Mouse (Mus musculus): ENCODE data around the gene Ldhal6b. TPM values are rescaled to one million over a fixed set of nuclear protein-coding genes. Genes with fewer than 3 reads are reported as not detected.

Ldhal6b gene
- polyA plus RNA-seq, 1 experiment from 2014 or later = not detected

DNA sequence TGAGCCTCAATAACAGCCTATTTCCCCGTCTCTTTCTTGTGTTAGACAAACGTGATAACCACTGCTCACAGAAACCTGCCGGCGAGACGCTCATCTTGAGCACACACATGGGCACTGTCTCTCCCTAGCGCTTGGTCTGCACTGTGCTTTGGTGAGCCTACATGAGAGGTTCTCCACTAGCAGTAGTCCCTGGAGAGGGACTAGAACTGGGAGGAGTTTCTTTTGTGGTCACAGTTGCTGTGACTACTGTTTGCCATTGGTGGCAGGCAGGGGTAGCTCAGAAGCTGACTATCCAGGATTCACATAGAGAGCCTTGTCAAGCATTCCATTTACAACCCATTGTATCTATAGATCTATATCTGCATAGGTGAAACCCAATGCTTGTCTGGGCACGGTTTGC, 5.8 kb downstream of the Ldhal6b start:
- ATAC-seq = no peak
- H3K27ac ChIP-seq (ENCODE audit: low read depth, low read length) = no peak overlapping the region
- H3K4me2 ChIP-seq (replicated peaks; ENCODE audit: low read depth) = no peak overlapping the region
- TF ChIP-seq CTCF (IDR thresholded peaks at IDR 0.05; ENCODE audit: low read depth) = no peak
- H3K4me3 ChIP-seq (ENCODE audit: low read depth, low read length) = no peak overlapping the region
- 78% methylated on average over 7 of the region's 7 CpGs for WGBS
- no peaks in the 10 kb centered on the region for H3K4me1 ChIP-seq (replicated peaks; ENCODE audit: control insufficient read depth, insufficient read depth, low read length)
- no peaks in the 10 kb centered on the region for H3K9me3 ChIP-seq (ENCODE audit: control insufficient read depth)
- H3K36me3 ChIP-seq (ENCODE audit: control insufficient read depth, insufficient read depth) = peaks cover 25% of the 10 kb centered on the region
- no peak overlapping the region for H3K9ac ChIP-seq (ENCODE audit: low read depth, low read length)
- no peaks in the 10 kb centered on the region for H3K27me3 ChIP-seq (replicated peaks; ENCODE audit: control insufficient read depth, insufficient read depth, low read length)

DNA sequence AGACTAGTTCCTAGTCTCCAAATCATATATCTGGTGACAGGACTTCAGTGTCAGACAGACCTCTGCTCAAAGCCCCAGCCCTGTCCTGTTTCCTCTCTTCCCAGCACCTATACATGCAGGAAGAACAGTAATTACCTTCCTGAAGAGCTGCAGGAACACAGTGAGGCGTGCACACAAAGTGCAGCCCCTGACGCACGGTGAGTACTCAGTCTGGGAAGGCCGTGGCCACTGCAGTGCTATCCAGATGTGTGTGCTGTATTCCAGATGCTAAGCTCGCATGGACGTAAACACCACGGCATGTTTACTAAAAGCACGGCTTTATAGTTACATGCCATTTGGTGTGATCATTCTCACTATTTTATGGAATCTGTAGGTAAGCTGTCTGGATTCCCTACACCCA, 6.3 kb downstream of the Ldhal6b start:
- no peak overlapping the region for H3K9ac ChIP-seq (ENCODE audit: low read depth, low read length)
- H3K4me2 ChIP-seq (replicated peaks; ENCODE audit: low read depth) = no peak overlapping the region
- H3K27ac ChIP-seq (ENCODE audit: low read depth, low read length) = no peak overlapping the region
- WGBS = 81% methylated on average over 8 of the region's 8 CpGs
- no peak overlapping the region for H3K4me3 ChIP-seq (ENCODE audit: low read depth, low read length)
- no peak for ATAC-seq
- no peak for TF ChIP-seq CTCF (IDR thresholded peaks at IDR 0.05; ENCODE audit: low read depth)
- no peaks in the 10 kb centered on the region for H3K27me3 ChIP-seq (replicated peaks; ENCODE audit: control insufficient read depth, insufficient read depth, low read length)
- H3K9me3 ChIP-seq (ENCODE audit: control insufficient read depth) = no peaks in the 10 kb centered on the region
- H3K4me1 ChIP-seq (replicated peaks; ENCODE audit: control insufficient read depth, insufficient read depth, low read length) = no peaks in the 10 kb centered on the region
- H3K36me3 ChIP-seq (ENCODE audit: control insufficient read depth, insufficient read depth) = peaks cover 22% of the 10 kb centered on the region

DNA sequence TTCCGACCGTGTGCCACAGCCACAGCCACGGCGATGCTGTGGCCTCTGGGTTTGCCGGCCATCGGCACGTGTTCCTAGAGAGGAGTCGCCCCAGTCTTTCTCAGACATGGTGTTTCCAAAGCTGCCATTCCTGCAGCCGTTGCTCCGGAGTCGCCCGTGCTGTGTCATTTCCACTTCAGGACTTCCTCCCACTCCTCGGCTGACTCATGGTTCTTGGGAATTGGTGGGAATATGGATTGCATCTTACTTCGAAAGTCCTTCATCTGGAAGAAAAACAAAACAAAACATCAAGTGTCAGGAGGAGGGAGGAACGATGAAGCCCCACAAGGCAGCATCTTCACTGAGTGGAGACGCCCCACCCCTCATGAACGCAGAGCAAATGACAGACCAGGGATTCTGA, 7.4 kb downstream of the Ldhal6b start:
- no peak for TF ChIP-seq CTCF (IDR thresholded peaks at IDR 0.05; ENCODE audit: low read depth)
- peaks cover 22% of the 10 kb centered on the region for H3K36me3 ChIP-seq (ENCODE audit: control insufficient read depth, insufficient read depth)
- no peaks in the 10 kb centered on the region for H3K27me3 ChIP-seq (replicated peaks; ENCODE audit: control insufficient read depth, insufficient read depth, low read length)
- no peaks in the 10 kb centered on the region for H3K9me3 ChIP-seq (ENCODE audit: control insufficient read depth)
- H3K9ac ChIP-seq (ENCODE audit: low read depth, low read length) = no peak overlapping the region
- no peak overlapping the region for H3K27ac ChIP-seq (ENCODE audit: low read depth, low read length)
- no peak for ATAC-seq
- 88% methylated on average over 17 of the region's 17 CpGs for WGBS
- H3K4me3 ChIP-seq (ENCODE audit: low read depth, low read length) = no peak overlapping the region
- H3K4me1 ChIP-seq (replicated peaks; ENCODE audit: control insufficient read depth, insufficient read depth, low read length) = no peaks in the 10 kb centered on the region
- H3K4me2 ChIP-seq (replicated peaks; ENCODE audit: low read depth) = no peak overlapping the region

DNA sequence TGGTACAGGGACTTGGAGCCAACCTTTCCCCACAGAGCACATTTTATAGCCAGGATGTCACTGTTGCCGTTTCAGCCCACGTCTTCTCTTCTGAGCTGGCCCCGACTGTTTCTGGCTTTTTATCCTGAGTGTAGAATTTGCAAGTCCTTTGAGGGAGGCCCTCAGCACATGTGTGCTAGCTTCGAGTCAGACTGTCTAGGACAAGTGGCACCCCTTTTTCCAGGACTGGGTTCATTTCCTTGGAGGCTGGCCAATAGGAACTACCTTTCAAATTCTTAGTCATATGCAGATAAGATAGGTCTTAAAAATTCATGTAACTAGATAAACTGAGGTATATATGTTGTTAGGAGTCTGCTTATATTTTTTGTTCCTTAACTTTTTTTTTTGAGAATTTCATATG, 8.2 kb downstream of the Ldhal6b start:
- WGBS = 79% methylated on average over 4 of the region's 4 CpGs
- no peak for TF ChIP-seq CTCF (IDR thresholded peaks at IDR 0.05; ENCODE audit: low read depth)
- no peak overlapping the region for H3K4me3 ChIP-seq (ENCODE audit: low read depth, low read length)
- no peaks in the 10 kb centered on the region for H3K27me3 ChIP-seq (replicated peaks; ENCODE audit: control insufficient read depth, insufficient read depth, low read length)
- peaks cover 22% of the 10 kb centered on the region for H3K36me3 ChIP-seq (ENCODE audit: control insufficient read depth, insufficient read depth)
- H3K4me2 ChIP-seq (replicated peaks; ENCODE audit: low read depth) = no peak overlapping the region
- H3K9me3 ChIP-seq (ENCODE audit: control insufficient read depth) = no peaks in the 10 kb centered on the region
- ATAC-seq = no peak
- H3K4me1 ChIP-seq (replicated peaks; ENCODE audit: control insufficient read depth, insufficient read depth, low read length) = no peaks in the 10 kb centered on the region
- H3K9ac ChIP-seq (ENCODE audit: low read depth, low read length) = no peak overlapping the region
- H3K27ac ChIP-seq (ENCODE audit: low read depth, low read length) = no peak overlapping the region

DNA sequence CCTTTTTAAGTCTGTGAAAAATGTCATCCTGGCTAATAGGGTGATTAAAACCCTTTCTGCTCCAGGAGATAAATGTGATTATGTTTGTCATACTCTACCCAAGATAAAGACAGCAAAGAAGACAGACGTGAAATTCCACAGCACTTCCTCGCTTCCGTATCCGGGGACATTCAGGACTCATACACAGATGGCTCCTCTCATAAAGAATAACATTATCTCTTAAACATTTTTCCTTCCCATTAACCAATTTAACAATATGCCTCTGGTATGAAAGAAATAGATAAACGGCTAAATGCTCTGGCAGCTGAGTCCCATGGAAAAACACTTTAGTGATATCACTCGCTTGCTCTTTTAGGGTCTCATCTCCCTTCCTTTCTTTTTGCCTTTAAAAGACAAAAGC, 11.5 kb downstream of the Ldhal6b start:
- Histone ChIP-seq H3K4me2 (replicated peaks; ENCODE audit: low read depth) (no peak overlapping the region), H3K9ac (ENCODE audit: low read depth, low read length) (no peak overlapping the region), H3K27me3 (replicated peaks; ENCODE audit: control insufficient read depth, insufficient read depth, low read length) (no peaks in the 10 kb centered on the region), H3K4me1 (replicated peaks; ENCODE audit: control insufficient read depth, insufficient read depth, low read length) (0 out of 2 replicates have a peak, but pooled peaks cover 3% of the 10 kb centered on the region), H3K9me3 (ENCODE audit: control insufficient read depth) (no peaks in the 10 kb centered on the region), H3K36me3 (ENCODE audit: control insufficient read depth, insufficient read depth) (peaks cover 15% of the 10 kb centered on the region), H3K4me3 (ENCODE audit: low read depth, low read length) (no peak overlapping the region), H3K27ac (ENCODE audit: low read depth, low read length) (no peak overlapping the region)
- no peak for TF ChIP-seq CTCF (IDR thresholded peaks at IDR 0.05; ENCODE audit: low read depth)
- 41% methylated on average over 6 of the region's 6 CpGs for WGBS
- no peak for ATAC-seq

DNA sequence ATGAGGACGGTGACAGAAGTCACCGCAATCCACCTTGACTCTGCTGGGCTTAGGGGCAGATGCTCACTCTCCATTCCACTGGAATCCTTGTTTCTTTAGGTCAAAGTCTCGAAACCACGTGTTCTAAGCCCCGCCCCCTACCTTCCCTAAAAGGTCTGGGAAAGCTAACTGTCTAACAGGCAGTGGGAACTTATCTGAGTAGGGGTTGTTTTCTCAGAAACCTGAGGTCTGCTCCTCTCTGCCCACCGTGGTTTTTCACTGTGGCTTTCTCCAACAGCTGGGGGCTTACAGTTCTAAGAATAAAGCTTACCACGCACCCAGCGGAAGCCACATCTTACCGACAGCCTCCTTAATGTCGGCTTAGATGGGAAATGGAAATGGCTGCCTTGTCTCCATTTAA, 12.0 kb downstream of the Ldhal6b start:
- no peak for ATAC-seq
- no peak for TF ChIP-seq CTCF (IDR thresholded peaks at IDR 0.05; ENCODE audit: low read depth)
- Histone ChIP-seq H3K9ac (ENCODE audit: low read depth, low read length) (no peak overlapping the region), H3K4me2 (replicated peaks; ENCODE audit: low read depth) (no peak overlapping the region), H3K4me3 (ENCODE audit: low read depth, low read length) (no peak overlapping the region), H3K27ac (ENCODE audit: low read depth, low read length) (no peak overlapping the region), H3K4me1 (replicated peaks; ENCODE audit: control insufficient read depth, insufficient read depth, low read length) (0 out of 2 replicates have a peak, but pooled peaks cover 3% of the 10 kb centered on the region), H3K36me3 (ENCODE audit: control insufficient read depth, insufficient read depth) (peaks cover 15% of the 10 kb centered on the region), H3K27me3 (replicated peaks; ENCODE audit: control insufficient read depth, insufficient read depth, low read length) (no peaks in the 10 kb centered on the region), H3K9me3 (ENCODE audit: control insufficient read depth) (no peaks in the 10 kb centered on the region)
- 34% methylated on average over 10 of the region's 10 CpGs for whole genome bisulfite sequencing

DNA sequence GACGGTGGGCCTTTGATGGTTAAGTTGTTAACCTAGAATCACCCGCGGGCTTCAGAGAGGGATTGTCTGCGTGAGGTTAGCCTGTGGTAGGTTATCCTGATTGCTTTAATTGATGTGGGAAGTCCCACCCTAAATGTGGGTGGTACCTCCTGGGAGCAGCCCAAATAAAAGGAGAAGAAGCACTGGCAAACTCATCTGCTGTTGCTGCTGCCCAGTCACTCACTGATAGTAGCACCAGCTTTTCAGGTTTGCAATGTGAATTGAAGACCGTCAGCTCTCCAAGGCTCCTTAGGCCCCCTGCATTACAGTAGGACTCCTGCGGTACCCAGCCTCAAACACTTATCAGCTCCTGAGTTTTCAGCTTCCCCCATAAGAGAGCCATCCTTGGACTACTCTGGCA, 14.7 kb downstream of the Ldhal6b start:
- no peaks in the 10 kb centered on the region for H3K27me3 ChIP-seq (replicated peaks; ENCODE audit: control insufficient read depth, insufficient read depth, low read length)
- H3K4me2 ChIP-seq (replicated peaks; ENCODE audit: low read depth) = no peak overlapping the region
- no peaks in the 10 kb centered on the region for H3K9me3 ChIP-seq (ENCODE audit: control insufficient read depth)
- TF ChIP-seq CTCF (IDR thresholded peaks at IDR 0.05; ENCODE audit: low read depth) = no peak
- H3K4me3 ChIP-seq (ENCODE audit: low read depth, low read length) = no peak overlapping the region
- no peaks in the 10 kb centered on the region for H3K36me3 ChIP-seq (ENCODE audit: control insufficient read depth, insufficient read depth)
- no peak overlapping the region for H3K27ac ChIP-seq (ENCODE audit: low read depth, low read length)
- H3K4me1 ChIP-seq (replicated peaks; ENCODE audit: control insufficient read depth, insufficient read depth, low read length) = 0 out of 2 replicates have a peak, but pooled peaks cover 3% of the 10 kb centered on the region
- H3K9ac ChIP-seq (ENCODE audit: low read depth, low read length) = no peak overlapping the region
- no peak for ATAC-seq
- WGBS = 94% methylated on average over 6 of the region's 6 CpGs
